Mouse (Mus musculus) central nervous system, embryonic 11.5 days (tissue): ENCODE data around the gene Naalad2. TPM values are rescaled to one million over a fixed set of nuclear protein-coding genes. Genes with fewer than 3 reads are reported as not detected.

Source experiments
- polyA plus RNA-seq: library from polyadenylated mRNA; depleted of rRNA; stranded (reverse); fragments of >200 nt; gene quantifications from 2 replicates; pipeline ENCODE4 v1.2.3, GENCODE M21; 2012; rRNA removed

Gene Naalad2
- polyA plus RNA-seq: 1.7 and 3.2 TPM in 2 replicates

DNA sequence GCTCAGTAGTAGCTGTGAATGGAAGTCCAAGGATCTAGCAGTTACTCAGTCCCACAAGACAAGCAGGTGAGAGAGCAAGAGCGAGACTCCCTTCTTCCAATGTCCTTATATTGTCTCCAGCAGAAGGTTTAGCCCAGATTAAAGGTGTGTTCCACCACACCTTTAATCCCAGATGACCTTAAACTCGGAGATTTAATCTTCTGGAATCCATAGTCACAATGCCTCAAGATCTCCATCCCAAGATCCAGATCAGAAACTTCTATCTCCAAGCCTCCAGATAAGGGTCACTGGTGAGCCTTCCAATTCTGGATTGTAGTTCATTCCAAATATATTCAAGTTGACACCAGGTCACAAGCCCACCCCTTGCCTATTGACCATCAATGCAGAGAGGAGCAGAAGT lies at the start of gene Naalad2:
Naalad2 (minus strand) TSS at position 101 of the 400 bp plus-strand sequence.

GRCm38 (mm10) chr9:18430354-18430753 lies 27.6 kb upstream of the Naalad2 start, which contains the start of gene Mbd3l2:
Mbd3l2 (plus strand) TSS chr9:18430654.

GRCm38 (mm10) chr9:18404118-18404517 lies 1.3 kb upstream of the Naalad2 start, which contains the start of gene Ubtfl1:
Ubtfl1 (plus strand) TSS chr9:18404418.

DNA sequence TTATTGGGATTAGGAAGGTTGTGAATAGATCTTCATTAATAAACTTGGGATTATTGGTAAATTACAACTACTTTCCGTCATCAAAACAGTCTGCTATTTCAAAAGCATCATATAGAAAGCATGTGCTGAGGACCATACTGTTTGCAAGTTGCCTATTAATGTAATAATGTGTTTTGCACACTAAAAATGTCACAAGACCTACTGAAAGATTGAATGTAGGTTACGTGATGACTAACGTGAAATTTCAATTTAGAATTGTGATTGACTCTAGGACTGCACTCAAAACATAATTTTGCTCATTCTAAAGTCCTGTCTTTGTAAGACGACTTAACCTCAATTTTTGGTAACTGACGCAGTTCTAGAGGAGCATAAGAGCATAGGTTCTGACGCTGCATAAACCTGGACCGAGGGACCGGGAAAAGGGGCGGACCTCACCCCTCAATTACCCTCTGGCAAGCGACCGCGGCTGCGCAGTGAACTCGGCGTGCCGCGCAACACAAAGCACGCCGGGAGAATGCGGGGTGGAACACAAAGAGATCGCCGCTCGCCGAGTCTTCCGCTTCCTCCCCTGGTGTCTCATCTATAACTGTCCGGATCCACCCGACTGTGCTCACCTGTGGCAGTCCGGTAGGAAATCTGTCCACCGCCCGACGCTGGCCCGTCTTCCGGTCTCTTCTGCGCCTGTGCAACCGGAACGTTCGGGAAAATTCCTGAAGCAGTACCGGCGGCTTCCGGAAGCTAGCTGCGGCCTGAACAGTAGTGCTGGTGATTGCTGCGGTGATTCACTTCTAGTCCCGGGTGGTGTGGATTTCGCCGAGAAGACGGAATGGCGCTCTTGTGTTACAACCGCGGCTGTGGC lies 111.0 kb downstream of the Naalad2 start, which contains the start of gene Chordc1:
Chordc1 (plus strand) TSS at position 555 of the 859 bp plus-strand sequence.

Other genes with a start within 250 kb of the Naalad2 start
- 72.8 and 77.3 TPM in 2 replicates for gene Chordc1, start 110.9 kb downstream of the Naalad2 start, polyA plus RNA-seq
- gene Ubtfl1, start 1.4 kb upstream of the Naalad2 start, polyA plus RNA-seq: not detected in 2 replicates
- gene Mbd3l2, start 27.7 kb upstream of the Naalad2 start, polyA plus RNA-seq: not detected in 2 replicates
- 8.2 and 10.4 TPM in 2 replicates for gene Zfp558, start 75.3 kb upstream of the Naalad2 start, polyA plus RNA-seq
- gene Mbd3l1, start 75.4 kb upstream of the Naalad2 start, polyA plus RNA-seq: not detected in 2 replicates